Mouse (Mus musculus) ES-E14 (cell line): Measurements from ENCODE around the gene Gabrp. TPM values are rescaled to one million over a fixed set of nuclear protein-coding genes. Genes with fewer than 3 reads are reported as not detected.

Experiments used
- DNase-seq: peaks from one replicate; pipeline ENCODE4 v3.0.0-alpha.2; 2013; ENCODE audit warnings: low read depth, low spot score
- H3K27ac ChIP-seq: 2 replicates; pipeline ENCODE4 v1.5.1; 2012; ENCODE audit warnings: low read depth, mild to moderate bottlenecking, low read length, moderate library complexity, mixed read lengths; ENCODE audit not compliant: poor library complexity, insufficient read depth, severe bottlenecking
- H3K36me3 ChIP-seq: 2 replicates; pipeline ENCODE4 v1.6.1; 2012; ENCODE audit warnings: mild to moderate bottlenecking, low read length, moderate library complexity, mixed read lengths; ENCODE audit not compliant: control insufficient read depth, poor library complexity, insufficient read depth, severe bottlenecking
- H3K4me1 ChIP-seq, 2 experiments: fragments of 150-350 bp in 1 of 2; sonication (generic) in 1 of 2; 2 replicates each; pipeline ENCODE4 v1.6.1; 2012; ENCODE audit warnings: low read length in 2 of 2, mild to moderate bottlenecking in 1 of 2, mixed read lengths in 1 of 2; ENCODE audit not compliant: control insufficient read depth in 2 of 2, insufficient read depth in 2 of 2, poor library complexity in 1 of 2
- H3K4me3 ChIP-seq, 2 experiments: fragments of 150-350 bp in 1 of 2; sonication (generic) in 1 of 2; 2 replicates each; pipeline ENCODE4 v1.5.1; 2012; ENCODE audit warnings: low read length in 2 of 2, low read depth in 1 of 2, mild to moderate bottlenecking in 1 of 2, mixed read lengths in 1 of 2; ENCODE audit not compliant: insufficient read depth in 1 of 2, poor library complexity in 1 of 2, severe bottlenecking in 1 of 2
- H3K9ac ChIP-seq: 2 replicates; pipeline ENCODE4 v1.6.1; 2012; ENCODE audit warnings: low read depth, mild to moderate bottlenecking, low read length, mixed read lengths; ENCODE audit not compliant: poor library complexity, insufficient read depth, severe bottlenecking
- H3K9me3 ChIP-seq: fragments of 150-350 bp; sonication (generic); 2 replicates; pipeline ENCODE4 v1.6.1; 2012; ENCODE audit warnings: low read depth, mild to moderate bottlenecking, low read length; ENCODE audit not compliant: control insufficient read depth, insufficient read depth
- CHD2 ChIP-seq: IDR thresholded peaks from 2 replicates; pipeline ENCODE4 v1.6.1; 2014; ENCODE audit warnings: mild to moderate bottlenecking, low read depth, low read length, inconsistent platforms
- HCFC1 ChIP-seq: IDR thresholded peaks from 2 replicates; pipeline ENCODE4 v1.6.1; 2012; ENCODE audit warnings: low read length, inconsistent platforms, borderline replicate concordance; ENCODE audit not compliant: insufficient read depth
- MAFK ChIP-seq: IDR thresholded peaks from 2 replicates; pipeline ENCODE4 v1.6.1; 2014; ENCODE audit warnings: mild to moderate bottlenecking, low read depth, low read length, inconsistent platforms; ENCODE audit not compliant: insufficient read depth
- ZC3H11A ChIP-seq: IDR thresholded peaks from 2 replicates; pipeline ENCODE4 v1.6.1; 2012; ENCODE audit warnings: low read depth, mild to moderate bottlenecking, inconsistent platforms, low read length, borderline replicate concordance
- ZNF384 ChIP-seq: IDR thresholded peaks from 2 replicates; pipeline ENCODE4 v1.6.1; 2012; ENCODE audit warnings: low read depth, low read length, inconsistent platforms
- in situ Hi-C, 2 experiments: fragments of 600-800 bp; cut with MboI; formaldehyde crosslinking; loops; one replicate each; pipeline ENCODE4 v1.15.1; 2025; ENCODE audit warnings: low sequenced_read_pairs in 2 of 2, inconsistent platforms in 1 of 2; ENCODE audit not compliant: unreplicated experiment in 2 of 2
- total RNA-seq: library from RNA; depleted of rRNA; stranded (reverse); fragments of 300-350 nt; gene quantifications from 2 replicates; pipeline ENCODE4 v1.2.3, GENCODE M21; 2012

Gabrp gene
- total RNA-seq, 1 experiment = 0.36 TPM

- no peak overlapping the region for H3K27ac ChIP-seq
- H3K36me3 ChIP-seq = no peaks in the 10 kb centered on the region
- no peak for DNase-seq
- TF ChIP-seq ZNF384 (no peak), MAFK (no peak), HCFC1 (no peak), CHD2 (no peak), ZC3H11A (no peak)
- no peak overlapping the region for H3K9ac ChIP-seq
- H3K9me3 ChIP-seq = no peaks in the 10 kb centered on the region
- H3K4me3 ChIP-seq = no peak overlapping the region
- in situ Hi-C loops = no loop called here
- no peaks in the 10 kb centered on the region for H3K4me1 ChIP-seq
These were observed 7.9 kb upstream of the Gabrp start for GRCm38 (mm10) chr11:33586614-33587013.

GRCm38 (mm10) chr11:33579621-33580020, 862 bp upstream of the Gabrp start:
- H3K36me3 ChIP-seq = no peaks in the 10 kb centered on the region
- TF ChIP-seq HCFC1 (no peak), ZNF384 (no peak), CHD2 (no peak), MAFK (no peak), ZC3H11A (no peak)
- no peak overlapping the region for H3K27ac ChIP-seq
- peaks cover 2 to 11% of the 10 kb centered on the region in 2 experiments; a peak in 1 of 4 replicates for H3K4me1 ChIP-seq
- H3K9ac ChIP-seq = no peak overlapping the region
- DNase-seq = no peak
- in situ Hi-C loops = no loop called here
- H3K4me3 ChIP-seq = no peak overlapping the region
- H3K9me3 ChIP-seq = no peaks in the 10 kb centered on the region

GRCm38 (mm10) chr11:33574944-33575343, 3.8 kb downstream of the Gabrp start:
- Histone ChIP-seq H3K9me3 (no peaks in the 10 kb centered on the region), H3K4me3 (no peak overlapping the region), H3K27ac (no peak overlapping the region), H3K9ac (no peak overlapping the region), H3K36me3 (no peaks in the 10 kb centered on the region; the same call in 1 of the 2 replicates), H3K4me1 (peaks cover 2 to 11% of the 10 kb centered on the region in 2 experiments; a peak in 1 of 4 replicates)
- in situ Hi-C loops = no loop called here
- 0 out of 2 replicates have a peak, but pooled peaks have one; percentile 14 for TF ChIP-seq ZNF384
- no peak for TF ChIP-seq MAFK
- 0 out of 2 replicates have a peak, but pooled peaks have one; percentile 10 for TF ChIP-seq ZC3H11A
- TF ChIP-seq HCFC1 = no peak
- TF ChIP-seq CHD2 = no peak
- DNase-seq = peak; percentile 55

- in situ Hi-C loops = no loop called here
These were observed 8.3 kb downstream of the Gabrp start for GRCm38 (mm10) chr11:33570413-33570812.

GRCm38 (mm10) chr11:33563921-33564320, 14.8 kb downstream of the Gabrp start:
- DNase-seq = no peak
- Histone ChIP-seq H3K4me3 (no peak overlapping the region), H3K36me3 (no peaks in the 10 kb centered on the region), H3K9me3 (no peaks in the 10 kb centered on the region), H3K9ac (no peak overlapping the region), H3K27ac (no peak overlapping the region), H3K4me1 (peaks cover 4 to 9% of the 10 kb centered on the region in 2 experiments; a peak in 3 of 4 replicates)
- in situ Hi-C loops = no loop called here
- TF ChIP-seq CHD2 = no peak
- TF ChIP-seq ZC3H11A = no peak

More at GRCm38 (mm10) chr11:33570413-33570812, 8.3 kb downstream of the Gabrp start:
- Histone ChIP-seq H3K27ac (no peak overlapping the region), H3K4me3 (no peak overlapping the region), H3K4me1 (peaks cover 0 to 2% of the 10 kb centered on the region in 2 experiments; a peak in 1 of 4 replicates), H3K9me3 (no peaks in the 10 kb centered on the region), H3K36me3 (no peaks in the 10 kb centered on the region; the same call in 1 of the 2 replicates), H3K9ac (no peak overlapping the region)
- no peak for DNase-seq
- TF ChIP-seq CHD2 = no peak
- no peak for TF ChIP-seq MAFK
- no peak for TF ChIP-seq ZNF384
